Mouse (Mus musculus) common myeloid progenitor, adult 5-6 weeks (primary cell): ENCODE data around the gene Tmem119. TPM values are rescaled to one million over a fixed set of nuclear protein-coding genes. Genes with fewer than 3 reads are reported as not detected.
A peak's percentile ranks its signal among the peaks of the same experiment; 100 is the strongest.

Experiments used
- ATAC-seq: replicated peaks from 2 replicates; pipeline ENCODE4 v1.8.0; 2016; ENCODE audit warnings: low read depth, mild to moderate bottlenecking, moderate TSS enrichment, inconsistent platforms; ENCODE audit not compliant: poor library complexity, severe bottlenecking
- total RNA-seq: library from RNA; stranded (forward); fragments of 200-1000, 187-1606 nt; gene quantifications from 2 replicates; pipeline ENCODE4 v1.2.3, GENCODE M21; 2017

Gene Tmem119
- 2.7 and 3.6 TPM in 2 replicates for total RNA-seq

GRCm38 (mm10) chr5:113800280-113800679 lies at the start of gene Tmem119:
Tmem119 (minus strand) TSS chr5:113800516.
- ATAC-seq: peak; percentile 76

- ATAC-seq: no peak
These were observed 47.3 kb upstream of the Tmem119 start for GRCm38 (mm10) chr5:113847636-113848035.

- ATAC-seq: no peak
These were observed 46.3 kb upstream of the Tmem119 start for GRCm38 (mm10) chr5:113846656-113847055.

GRCm38 (mm10) chr5:113845627-113846026 lies 45.3 kb upstream of the Tmem119 start:
- no peak for ATAC-seq

GRCm38 (mm10) chr5:113844721-113845120 lies 44.4 kb upstream of the Tmem119 start:
- ATAC-seq: peak; percentile 61

GRCm38 (mm10) chr5:113844106-113844505 lies 43.8 kb upstream of the Tmem119 start:
- ATAC-seq: no peak

- ATAC-seq: no peak
These were observed 42.6 kb upstream of the Tmem119 start for GRCm38 (mm10) chr5:113842906-113843305.

- no peak; the same call in 1 of the 2 replicates for ATAC-seq
These were observed 41.9 kb upstream of the Tmem119 start for GRCm38 (mm10) chr5:113842244-113842643.

- peak; percentile 61 for ATAC-seq
These were observed 41.2 kb upstream of the Tmem119 start for GRCm38 (mm10) chr5:113841243-113842225.

- ATAC-seq: no peak
These were observed 40.1 kb upstream of the Tmem119 start for GRCm38 (mm10) chr5:113840443-113840842.

- peak; percentile 70 for ATAC-seq
These were observed 36.6 kb upstream of the Tmem119 start for GRCm38 (mm10) chr5:113836961-113837360.

- ATAC-seq: no peak
These were observed 33.1 kb upstream of the Tmem119 start for GRCm38 (mm10) chr5:113833316-113833947.

GRCm38 (mm10) chr5:113832490-113832901 lies 32.2 kb upstream of the Tmem119 start, which contains the start of gene Selplg:
Selplg (minus strand) TSS chr5:113832644.
- ATAC-seq: peak; percentile 10; the same call in 1 of the 2 replicates

- ATAC-seq: no peak
These were observed 31.4 kb upstream of the Tmem119 start for GRCm38 (mm10) chr5:113831741-113832140.

- ATAC-seq: no peak
These were observed 30.5 kb upstream of the Tmem119 start for GRCm38 (mm10) chr5:113830796-113831195.

GRCm38 (mm10) chr5:113830292-113830643 lies 30.0 kb upstream of the Tmem119 start:
- ATAC-seq: peak; percentile 76

- ATAC-seq: no peak
These were observed 29.4 kb upstream of the Tmem119 start for GRCm38 (mm10) chr5:113829566-113830291.

- no peak for ATAC-seq
These were observed 28.2 kb upstream of the Tmem119 start for GRCm38 (mm10) chr5:113828481-113828880.

- ATAC-seq: no peak
These were observed 27.7 kb upstream of the Tmem119 start for GRCm38 (mm10) chr5:113827991-113828411.

GRCm38 (mm10) chr5:113826619-113827018 lies 26.3 kb upstream of the Tmem119 start:
- no peak for ATAC-seq
